Mouse (Mus musculus) lung, postnatal 10 days (tissue): ENCODE results near the gene Clybl.

ENCODE experiments used
- DNase-seq: peaks from one replicate; pipeline ENCODE4 v3.0.0; 2021

Clybl gene

GRCm38 (mm10) chr14:122200247-122200885 is 18.9 kb downstream of the Clybl start:
- no peak for DNase-seq

GRCm38 (mm10) chr14:122209177-122209576 is 27.7 kb downstream of the Clybl start:
- no peak for DNase-seq

- DNase-seq = no peak
Observed at GRCm38 (mm10) chr14:122213590-122213989, 32.1 kb downstream of the Clybl start.

- no peak for DNase-seq
Observed at GRCm38 (mm10) chr14:122214126-122214525, 32.6 kb downstream of the Clybl start.

- DNase-seq = no peak
Observed at GRCm38 (mm10) chr14:122217221-122217620, 35.7 kb downstream of the Clybl start.

GRCm38 (mm10) chr14:122222934-122223374 is 41.5 kb downstream of the Clybl start:
- no peak for DNase-seq

- DNase-seq = peak; percentile 87
Observed at GRCm38 (mm10) chr14:122223461-122224102, 42.1 kb downstream of the Clybl start.

- DNase-seq = no peak
Observed at GRCm38 (mm10) chr14:122224103-122224494, 42.6 kb downstream of the Clybl start.

- no peak for DNase-seq
Observed at GRCm38 (mm10) chr14:122224501-122224928, 43.0 kb downstream of the Clybl start.

- DNase-seq = no peak
Observed at GRCm38 (mm10) chr14:122225479-122226132, 44.1 kb downstream of the Clybl start.

- no peak for DNase-seq
Observed at GRCm38 (mm10) chr14:122226133-122226515, 44.6 kb downstream of the Clybl start.

GRCm38 (mm10) chr14:122226666-122227453 is 45.4 kb downstream of the Clybl start:
- no peak for DNase-seq

GRCm38 (mm10) chr14:122227454-122227951 is 46.0 kb downstream of the Clybl start:
- no peak for DNase-seq

- no peak for DNase-seq
Observed at GRCm38 (mm10) chr14:122228816-122229551, 47.5 kb downstream of the Clybl start.

- no peak for DNase-seq
Observed at GRCm38 (mm10) chr14:122229988-122230387, 48.5 kb downstream of the Clybl start.

GRCm38 (mm10) chr14:122230621-122231025 is 49.1 kb downstream of the Clybl start:
- no peak for DNase-seq

- DNase-seq = no peak
Observed at GRCm38 (mm10) chr14:122231073-122231472, 49.6 kb downstream of the Clybl start.

GRCm38 (mm10) chr14:122233212-122233714 is 51.8 kb downstream of the Clybl start:
- DNase-seq = no peak

- DNase-seq = no peak
Observed at GRCm38 (mm10) chr14:122243874-122244273, 62.4 kb downstream of the Clybl start.

GRCm38 (mm10) chr14:122246919-122247859 is 65.7 kb downstream of the Clybl start:
- DNase-seq = no peak

- peak; percentile 7 for DNase-seq
Observed at GRCm38 (mm10) chr14:122249123-122249522, 67.6 kb downstream of the Clybl start.
